Mouse (Mus musculus): Measurements from ENCODE around the gene Fam102a.

The Fam102a gene

DNA sequence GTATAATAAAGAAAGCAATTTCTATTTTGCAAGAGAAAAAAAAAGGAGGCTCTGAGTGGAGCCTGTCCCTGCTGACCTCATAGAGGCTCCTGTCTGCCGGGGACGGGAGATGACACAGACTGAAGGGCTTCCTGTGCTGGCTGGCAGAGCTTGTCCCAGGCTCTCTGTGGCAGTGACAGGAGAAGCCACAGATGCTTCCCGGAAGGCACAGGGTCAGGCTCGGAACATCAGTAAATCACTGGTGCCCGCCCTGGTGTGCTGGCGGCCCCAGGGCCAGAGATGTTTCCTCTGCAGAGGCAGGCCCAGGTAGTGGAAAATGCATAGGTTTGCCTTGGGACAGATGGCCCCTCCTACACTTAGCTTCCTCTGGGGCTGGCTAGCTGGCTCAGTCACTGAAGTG, 20.8 kb upstream of the Fam102a start:
- no peak for DNase-seq (ENCODE audit: low spot score)

DNA sequence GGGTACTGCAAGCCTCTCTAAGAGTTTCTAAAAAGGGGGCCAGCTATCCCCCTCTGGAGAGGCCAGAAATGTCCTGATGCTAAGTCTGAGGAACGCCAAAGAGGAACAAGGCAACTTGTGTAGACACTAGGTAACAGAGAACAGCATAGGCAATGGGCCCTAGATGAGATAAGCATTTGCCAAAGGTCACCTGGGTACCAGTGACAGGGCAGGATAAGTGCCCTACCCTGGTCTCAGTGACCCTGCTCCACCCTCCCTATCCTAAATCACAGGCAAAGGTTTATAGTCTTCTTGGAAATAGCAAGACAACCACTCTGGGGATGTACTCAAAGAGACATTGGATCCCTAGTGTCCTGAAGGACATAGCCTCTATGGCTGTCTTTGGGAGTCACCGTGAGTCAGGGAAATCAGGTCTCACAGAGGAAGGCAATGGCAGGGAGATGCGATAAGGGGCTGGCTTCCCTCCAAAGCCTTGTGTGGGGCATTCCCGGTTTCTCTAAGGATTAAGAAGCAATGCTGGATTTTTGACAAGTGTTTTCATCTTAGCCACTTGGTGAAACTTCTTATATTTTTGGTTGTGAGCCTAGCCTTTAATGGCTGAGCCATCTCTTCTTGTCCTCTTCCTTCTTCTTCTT, 17.8 kb upstream of the Fam102a start:
- no peak for DNase-seq (ENCODE audit: low spot score)

DNA sequence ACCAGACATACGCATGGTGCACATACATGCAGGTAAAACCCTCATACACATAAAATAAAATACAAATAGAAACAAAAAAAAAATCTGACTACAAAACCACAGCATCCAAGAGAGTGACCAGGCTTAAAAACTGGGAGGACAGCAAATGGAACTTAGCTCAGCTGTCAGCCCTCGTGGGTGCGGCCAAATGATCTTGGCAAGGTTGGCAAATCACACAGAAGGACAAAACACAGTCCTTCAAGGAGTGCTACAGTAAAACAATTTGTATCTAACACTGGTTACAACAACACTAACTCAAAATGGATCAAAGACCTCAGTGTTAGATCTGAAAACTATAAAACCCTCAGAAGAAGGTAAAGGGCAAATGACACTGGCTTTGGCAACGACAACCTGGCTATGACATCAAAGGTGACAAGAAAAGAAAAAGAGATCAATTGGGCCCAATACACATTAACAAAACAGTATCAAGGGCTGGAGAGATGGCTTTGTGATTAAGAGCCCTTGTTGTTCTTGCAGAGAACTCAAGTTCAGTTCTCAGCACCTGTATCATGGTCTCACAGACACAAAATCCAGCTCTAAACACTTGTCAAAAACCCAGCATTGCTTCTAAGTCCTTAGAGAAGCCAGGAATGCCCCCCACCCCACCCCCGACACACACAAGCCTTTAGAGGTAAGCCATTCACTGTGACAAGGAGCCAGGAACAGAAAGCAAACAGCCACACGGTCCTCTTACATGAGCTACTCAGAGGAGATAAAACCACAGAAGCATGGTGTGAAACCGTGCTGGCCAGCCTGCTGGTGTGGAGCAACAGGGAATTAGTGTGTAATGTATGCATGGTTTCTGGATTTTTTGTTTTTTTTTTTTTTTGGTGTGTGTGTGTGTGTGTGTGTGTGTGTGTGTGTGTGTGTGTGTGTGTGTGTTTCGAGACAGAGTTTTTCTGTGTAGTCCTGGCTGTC, 14.8 kb upstream of the Fam102a start:
- no peak for DNase-seq (ENCODE audit: low spot score)

DNA sequence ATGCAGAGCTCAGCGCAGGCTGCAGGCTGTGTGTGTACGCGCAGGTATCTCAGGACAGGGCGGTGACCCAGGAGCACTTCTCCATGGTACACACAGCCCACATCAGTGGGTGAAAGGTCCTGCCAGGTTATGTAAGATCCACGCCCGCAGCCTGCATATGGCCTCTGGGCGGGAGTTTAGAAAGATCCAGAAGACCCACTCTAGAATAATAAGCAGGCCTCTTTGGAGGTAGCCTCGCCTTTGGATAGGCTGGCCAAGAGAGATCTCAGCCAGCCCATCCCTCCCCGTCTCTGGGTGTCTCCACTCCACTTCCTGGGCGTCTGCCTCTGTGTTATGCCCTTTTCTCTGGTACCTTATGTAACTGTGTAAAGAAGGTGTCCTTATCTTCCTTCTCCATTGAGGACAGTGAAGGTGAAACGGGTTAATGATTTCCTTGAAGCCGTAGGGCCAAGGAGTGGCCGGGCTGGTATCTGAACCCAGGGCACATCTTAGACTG, 10.5 kb upstream of the Fam102a start:
- DNase-seq (ENCODE audit: low spot score), result no peak

DNA sequence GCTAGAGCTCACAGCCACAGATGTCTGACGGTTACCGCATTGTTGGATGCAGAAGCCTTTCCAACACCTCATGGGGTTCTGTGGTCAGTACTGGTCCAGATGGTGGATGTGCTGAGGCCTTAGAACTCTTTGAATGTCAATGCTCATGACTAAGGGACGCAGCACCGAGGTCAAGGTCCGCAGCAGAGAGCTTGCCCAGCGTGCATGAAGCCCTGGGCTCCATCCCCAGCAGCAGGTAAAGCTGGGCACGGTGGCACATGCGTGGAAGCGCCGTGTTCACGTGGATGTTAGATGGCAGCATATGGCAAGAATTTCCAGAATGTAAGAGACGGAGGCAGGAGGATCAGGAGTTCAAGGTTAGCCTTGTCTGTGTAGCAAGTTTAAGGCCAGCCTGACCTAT, 9.3 kb upstream of the Fam102a start:
- no peak for DNase-seq (ENCODE audit: low spot score)

DNA sequence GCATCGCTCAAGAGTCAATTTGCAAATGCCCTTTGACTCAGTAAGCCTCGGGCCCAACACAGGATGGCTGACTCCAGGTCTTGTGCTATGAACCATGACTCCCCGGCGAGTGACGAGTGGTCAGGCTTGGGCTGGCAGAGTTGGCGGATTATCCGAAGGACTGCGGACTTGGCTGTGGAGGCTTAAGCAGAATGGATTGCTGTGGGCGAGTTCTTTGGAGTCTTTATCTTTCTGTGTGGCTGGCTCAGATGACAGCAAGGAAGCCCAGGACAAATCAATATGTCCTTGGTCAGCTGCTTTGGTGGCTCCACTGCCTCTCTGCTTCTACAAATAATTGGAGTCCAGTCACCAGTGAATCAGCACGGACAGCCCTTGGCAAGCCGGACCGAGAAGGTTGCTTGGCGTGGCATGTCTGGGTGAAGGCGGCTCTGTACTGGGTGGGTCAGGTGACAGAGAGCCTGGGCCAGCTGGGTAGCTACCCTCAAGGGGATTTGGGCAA, 7.6 kb upstream of the Fam102a start:
- DNase-seq (ENCODE audit: low spot score), result no peak

DNA sequence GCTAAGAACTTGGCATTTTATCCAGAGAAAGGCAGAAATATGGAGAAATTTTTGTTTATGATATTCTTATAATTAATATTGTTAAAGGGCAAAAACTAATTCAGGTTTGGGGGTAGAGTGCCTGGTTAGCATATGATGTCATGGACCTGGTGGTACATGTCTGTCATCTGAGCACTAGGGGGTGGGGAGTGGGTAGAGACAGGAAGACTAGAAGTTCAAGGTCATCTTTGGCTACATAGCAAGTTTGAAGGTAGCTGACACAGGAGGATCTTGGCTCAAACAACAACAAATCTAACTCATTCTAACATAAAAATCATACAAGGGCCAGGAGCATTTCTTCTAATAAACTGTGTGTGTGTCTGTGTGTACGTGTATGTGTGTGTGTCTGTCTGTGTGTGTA, 6.8 kb upstream of the Fam102a start:
- DNase-seq (ENCODE audit: low spot score), result no peak

DNA sequence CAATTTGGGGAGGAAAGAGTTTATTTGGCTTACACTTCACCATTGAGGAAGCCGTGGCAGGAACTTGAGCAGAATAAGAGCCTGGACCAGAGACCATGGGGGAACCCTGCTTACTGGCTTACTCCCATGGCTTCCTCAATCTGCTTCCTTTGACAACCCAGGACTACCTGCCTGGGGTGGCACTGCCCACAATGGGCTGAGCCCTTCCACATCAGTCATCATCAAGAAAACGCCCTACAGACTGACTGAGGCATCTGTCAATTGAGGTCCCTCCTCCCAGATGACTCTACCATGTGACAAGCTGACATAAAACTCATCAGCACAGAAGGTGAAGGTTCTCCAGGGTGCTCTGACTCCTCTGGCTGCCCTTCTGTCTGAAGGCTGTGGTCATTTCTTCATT, 4.7 kb upstream of the Fam102a start:
- no peak for DNase-seq (ENCODE audit: low spot score)

DNA sequence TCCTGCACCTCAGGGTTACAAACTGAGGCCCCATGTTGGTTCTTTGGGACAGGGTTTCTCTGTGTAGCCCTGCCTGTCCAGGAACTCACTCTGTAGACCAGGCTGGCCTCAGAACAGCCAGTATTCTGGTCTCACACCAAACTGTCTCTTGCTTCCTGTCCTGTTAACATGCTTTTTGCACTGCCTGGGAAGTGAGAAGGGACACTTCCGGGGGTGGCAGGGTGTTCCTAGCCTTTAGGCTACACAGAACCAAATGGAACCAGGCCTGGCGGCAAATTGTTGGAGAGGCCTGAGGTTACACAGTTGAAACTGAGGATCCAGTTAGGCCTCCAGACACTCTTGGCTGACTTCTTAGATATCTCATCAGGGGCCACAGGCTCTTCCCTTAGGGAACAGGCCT, 2.0 kb upstream of the Fam102a start:
- DNase-seq (ENCODE audit: low spot score), result no peak

DNA sequence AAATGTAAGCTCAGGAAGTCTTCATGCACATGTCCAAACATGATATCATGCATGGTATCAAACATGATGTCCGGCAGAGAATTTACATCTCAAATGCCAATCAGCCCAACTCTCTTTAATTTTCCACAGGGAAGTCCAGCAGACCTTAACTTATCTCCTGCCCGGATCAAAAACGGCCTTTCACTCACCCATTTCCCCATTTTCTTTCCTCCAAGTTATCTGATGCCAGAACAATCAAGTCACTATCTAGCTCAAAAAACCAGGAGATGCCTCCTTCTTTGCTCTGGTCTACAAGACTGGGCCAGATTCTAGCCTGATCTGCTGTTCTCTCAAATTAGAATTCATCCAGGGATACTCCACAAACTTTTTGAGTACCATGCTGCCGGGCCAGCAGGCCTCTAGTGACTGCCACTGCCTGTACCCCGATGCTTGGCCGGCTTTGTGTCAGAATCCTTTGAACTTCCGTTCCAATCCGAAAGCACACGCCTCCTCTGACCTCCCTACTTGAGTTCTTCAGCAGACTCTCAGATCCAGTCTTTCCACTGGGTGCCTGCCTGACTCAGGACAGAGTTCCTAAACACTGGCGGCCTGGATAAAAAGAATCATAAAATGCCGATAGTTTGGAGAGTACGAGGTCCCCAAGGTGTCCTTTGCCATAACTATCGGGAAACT, 935 bp upstream of the Fam102a start:
- no peak for DNase-seq (ENCODE audit: low spot score)

DNA sequence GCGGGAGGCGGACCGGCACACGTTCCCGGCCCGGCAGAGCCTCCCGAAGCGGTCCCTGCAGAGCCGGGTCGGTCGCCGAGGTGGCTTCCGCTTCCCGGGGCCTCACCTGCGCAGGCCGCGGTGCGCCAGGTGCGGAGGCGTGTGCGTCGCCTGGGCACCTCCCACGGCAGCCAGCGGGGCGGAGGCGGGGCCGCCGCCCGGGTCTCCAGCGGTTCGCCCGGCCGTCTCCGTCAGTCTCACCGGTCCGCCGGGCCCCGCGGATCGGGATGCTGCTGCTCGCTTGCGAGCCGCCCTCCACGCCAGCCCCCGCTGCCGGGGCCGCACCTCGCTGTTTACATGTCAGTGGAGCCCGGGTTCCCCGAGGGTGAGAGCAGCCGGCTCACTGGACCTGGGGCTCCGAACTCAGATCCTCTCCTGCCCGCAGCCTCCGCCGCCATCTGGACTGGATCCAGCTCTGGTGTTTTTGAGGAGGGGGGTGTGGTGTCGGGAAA, 414 bp downstream of the Fam102a start:
- no peak for DNase-seq (ENCODE audit: low spot score)

DNA sequence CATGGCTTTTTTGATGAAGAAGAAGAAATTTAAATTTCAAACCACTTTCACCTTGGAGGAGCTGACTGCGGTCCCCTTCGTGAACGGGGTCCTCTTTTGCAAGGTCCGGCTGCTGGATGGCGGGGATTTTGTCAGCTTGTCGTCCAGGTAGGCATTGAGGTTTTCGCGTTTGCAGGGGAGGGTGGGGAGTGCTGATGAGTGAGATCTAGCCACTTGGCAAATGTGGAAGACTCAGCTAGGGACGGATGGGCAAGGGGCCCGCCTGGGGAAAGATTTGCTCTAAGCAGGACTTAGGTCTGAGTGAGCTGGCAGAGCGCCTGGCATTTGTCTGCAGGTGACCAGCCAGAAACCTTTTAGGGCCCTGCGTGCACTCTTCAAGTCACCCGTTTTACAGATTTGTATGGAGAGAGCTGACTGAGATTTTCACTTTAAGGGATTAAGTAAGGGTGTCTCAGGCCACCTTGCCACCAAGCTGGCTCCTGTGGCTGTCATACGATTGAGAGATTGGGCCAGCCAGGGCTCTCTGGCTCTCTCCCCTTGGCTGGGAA, 1.0 kb downstream of the Fam102a start:
- DNase-seq (ENCODE audit: low spot score), result no peak

DNA sequence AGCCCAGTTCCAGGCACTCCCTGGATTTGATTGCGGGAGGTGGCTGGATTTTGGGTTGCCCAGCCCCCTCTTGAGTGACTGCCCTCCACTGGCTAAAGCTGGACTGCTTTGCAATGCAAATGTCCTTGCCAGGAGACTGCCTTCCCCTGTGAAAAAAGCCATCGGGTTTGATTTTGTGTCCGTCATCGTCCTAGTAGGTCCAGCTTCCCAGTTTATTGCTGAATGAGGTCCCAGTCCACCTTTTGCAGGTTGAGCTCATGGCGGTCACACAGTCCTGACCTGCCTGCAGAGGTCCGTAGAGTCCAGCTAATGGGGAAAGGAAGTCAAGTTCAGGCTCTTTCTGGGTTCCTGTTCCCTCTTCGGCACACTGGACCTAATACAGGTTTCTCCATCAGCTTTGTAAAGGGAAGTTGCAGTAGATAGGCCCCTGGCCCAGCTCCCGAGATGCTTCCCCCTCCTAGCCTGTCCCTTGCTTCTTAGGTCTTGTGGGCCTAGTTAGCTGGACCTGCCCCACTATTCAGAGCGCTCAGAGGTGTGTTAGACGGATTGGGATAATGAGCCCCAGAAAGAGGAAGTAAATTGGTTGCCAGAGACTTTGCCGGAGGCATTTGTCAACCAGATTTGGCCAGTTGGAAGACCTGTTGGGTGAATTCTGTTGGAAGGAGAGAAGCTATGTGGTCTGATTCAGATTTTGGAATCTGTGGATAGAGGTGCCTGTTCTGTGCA, 1.7 kb downstream of the Fam102a start:
- no peak for DNase-seq (ENCODE audit: low spot score)

DNA sequence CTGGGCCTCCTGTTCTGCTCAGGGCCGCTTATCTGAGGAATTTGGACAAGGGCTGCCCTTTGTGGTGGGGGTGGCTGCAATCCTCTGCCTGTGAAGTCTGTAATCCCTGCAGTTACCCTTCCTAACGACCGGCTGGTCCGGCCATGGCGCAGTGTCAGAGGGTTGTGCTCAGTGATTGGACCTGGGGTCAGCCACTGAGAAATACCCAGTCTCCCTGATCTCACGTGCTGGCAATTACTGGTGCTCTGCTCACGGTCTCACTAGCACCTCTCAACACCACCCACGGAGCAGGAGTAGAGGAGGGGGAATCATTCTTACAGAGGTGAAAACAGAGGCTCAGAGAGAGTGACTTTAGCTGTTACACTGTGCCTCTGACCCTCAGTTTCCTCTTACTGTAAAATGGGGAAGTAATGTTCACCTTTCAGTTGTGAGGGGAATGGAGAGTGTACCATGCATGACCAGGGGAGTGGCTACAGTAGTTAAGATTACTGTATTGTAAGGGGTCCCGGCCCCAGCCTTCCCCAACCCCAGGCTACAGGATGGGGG, 2.3 kb downstream of the Fam102a start:
- no peak for DNase-seq (ENCODE audit: low spot score)

DNA sequence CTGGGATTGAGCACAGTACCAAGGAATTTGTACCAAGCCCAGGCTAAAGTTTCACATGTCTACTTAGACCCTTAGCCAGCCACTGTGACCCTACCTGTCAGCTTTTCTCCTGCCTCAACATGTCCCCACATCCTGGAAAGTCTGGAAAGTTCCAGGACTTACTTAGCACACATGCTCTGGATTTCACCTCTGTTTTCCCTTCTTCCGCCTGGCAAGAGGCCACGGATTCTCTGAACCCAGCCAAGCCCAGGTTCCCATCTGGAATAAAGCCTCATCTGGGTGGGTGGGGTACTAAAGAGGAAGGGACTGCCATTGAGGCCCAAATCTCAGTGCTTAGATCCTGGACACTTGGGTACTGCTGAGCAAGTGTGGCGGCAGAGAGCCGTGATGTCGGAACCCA, 2.8 kb downstream of the Fam102a start:
- DNase-seq (ENCODE audit: low spot score), result no peak

DNA sequence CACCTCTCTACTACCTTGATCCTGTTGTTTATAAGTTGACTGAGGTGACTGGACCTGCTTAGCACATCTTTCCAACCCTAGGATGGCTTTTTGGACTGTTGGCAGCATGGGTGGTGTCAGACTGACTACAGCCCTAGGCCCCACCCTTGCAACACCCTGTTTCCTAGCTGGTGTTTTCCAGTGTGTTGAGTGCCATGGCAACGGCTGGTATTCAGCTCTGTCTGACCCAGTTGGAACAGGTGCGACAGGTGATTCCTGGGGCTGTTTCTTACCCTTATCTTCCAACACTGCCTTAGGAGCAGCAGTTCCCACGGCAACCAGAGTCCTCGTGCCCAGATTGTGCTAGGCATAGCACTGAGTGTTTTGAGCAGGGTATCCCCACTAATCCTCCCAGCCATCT, 3.3 kb downstream of the Fam102a start:
- DNase-seq (ENCODE audit: low spot score), result no peak

DNA sequence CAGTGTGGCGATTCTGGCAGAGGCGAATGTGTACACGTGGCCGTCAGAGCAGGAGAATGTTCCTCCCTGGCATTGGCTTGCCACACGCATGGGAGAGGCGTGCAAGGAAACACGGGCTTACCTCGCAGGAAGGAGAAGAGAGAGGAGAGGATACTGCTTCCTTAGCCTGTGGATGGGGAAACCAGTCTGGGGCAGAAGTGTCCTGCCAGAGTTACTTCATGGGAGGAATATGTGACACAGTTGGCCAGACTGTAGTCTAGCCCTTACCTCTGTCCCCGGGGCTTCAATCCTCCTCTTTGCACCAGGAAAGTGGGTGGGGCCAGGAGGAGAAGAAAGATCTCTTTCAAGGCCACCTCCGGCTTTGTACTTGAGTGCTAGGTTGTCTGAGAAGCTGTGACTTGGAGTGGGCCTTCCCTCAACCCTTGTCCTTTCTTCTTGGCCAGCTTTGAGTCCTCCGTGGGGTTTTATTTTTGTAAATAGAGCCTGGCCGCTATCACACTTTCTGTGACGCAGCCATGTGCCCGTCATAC, 4.4 kb downstream of the Fam102a start:
- DNase-seq (ENCODE audit: low spot score), result no peak

DNA sequence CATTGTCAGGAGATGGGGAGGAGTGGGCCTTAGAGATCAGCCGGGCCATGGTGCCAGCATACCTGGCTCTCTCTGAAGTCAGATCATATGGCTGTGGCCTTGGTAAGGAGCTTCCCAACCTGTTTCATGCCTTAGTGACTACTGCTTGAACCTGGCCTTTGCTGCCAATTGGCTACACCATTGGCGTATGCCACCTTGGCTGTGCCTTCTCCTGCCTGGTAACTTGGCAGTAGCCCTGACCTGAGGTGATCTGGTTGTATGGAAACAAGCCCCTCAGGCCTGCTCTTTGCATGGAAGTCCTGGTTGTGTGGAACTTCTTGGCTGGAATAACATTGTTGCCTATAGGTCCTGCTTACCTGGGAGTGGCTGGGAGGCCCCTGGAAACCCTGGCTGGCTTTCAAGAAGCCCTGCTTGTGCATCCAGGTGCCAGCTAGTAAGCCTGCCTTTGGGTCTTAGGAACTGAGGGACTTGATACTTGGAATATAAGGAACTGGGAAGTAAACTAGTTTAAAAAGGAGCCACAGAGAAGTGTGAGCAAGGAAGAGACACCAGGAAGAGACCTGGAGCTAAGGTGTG, 6.3 kb downstream of the Fam102a start:
- DNase-seq (ENCODE audit: low spot score), result no peak

DNA sequence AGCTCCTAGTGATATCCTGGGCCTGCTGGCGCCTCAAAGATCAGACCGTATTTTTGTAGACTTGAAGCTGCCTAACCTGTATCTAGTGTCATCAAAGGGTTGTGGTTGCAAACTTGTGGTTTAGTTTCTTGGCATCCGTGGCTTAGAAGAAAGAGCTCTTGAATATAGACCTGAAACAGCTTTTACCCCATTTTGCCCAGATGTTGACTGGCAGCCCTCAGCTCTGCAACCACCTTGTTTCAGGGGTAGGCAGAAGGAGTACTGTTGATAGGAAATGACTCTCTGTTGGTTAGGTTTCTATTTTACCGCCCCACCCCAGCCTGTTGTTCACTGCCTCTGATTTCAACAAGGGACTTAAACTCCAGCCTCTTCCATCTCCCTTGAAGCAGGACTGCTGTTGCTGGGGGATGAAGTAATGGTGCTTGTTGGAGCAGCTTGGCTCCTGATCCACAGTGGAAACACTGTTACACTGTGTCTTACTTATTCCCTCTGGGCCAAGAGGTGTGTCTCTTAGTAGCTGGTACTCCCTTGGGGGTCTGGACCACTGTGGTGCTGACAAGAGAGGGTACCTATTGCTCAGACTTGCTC, 6.9 kb downstream of the Fam102a start:
- no peak for DNase-seq (ENCODE audit: low spot score)

DNA sequence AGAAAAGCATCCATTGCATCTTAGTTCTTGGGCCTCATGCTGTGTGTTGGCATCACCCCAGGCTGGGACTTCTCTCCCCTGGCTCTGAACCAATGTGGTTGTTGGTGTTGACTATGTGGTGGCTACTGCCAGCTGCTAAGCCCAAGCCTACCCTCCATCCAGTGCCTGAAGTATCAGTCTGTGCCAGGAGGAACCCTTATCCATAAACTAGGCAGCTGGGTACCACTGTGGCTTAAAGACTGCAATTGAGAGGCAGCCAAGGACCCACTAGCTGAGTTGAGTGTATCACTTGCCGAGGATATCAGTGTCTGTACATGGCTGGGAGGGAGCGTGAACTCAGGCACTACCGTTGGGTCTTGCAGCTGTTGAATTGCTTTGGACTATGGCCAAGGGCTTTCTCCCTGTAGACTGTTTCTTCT, 7.9 kb downstream of the Fam102a start:
- DNase-seq (ENCODE audit: low spot score), result no peak

Measured in left cerebral cortex, adult 11 months (tissue).